Mouse (Mus musculus): ENCODE results near the gene Atpif1.

GRCm38 (mm10) chr4:132529344-132529743 lies 4.1 kb downstream of the Atpif1 start:
- TF ChIP-seq CTCF (IDR thresholded peaks at IDR 0.05; ENCODE audit: low read depth, low read length), result no peak
- no peak for TF ChIP-seq TAL1 (conservative IDR thresholded peaks at IDR 0.05; ENCODE audit: low read depth, low read length)
- TF ChIP-seq POLR2AphosphoS5 (IDR thresholded peaks at IDR 0.05; ENCODE audit: insufficient replicate concordance, low read depth, low read length), result no peak
